Mouse (Mus musculus) spleen, adult 2 months (tissue): ENCODE data around the gene Foxk1. TPM values are rescaled to one million over a fixed set of nuclear protein-coding genes. Genes with fewer than 3 reads are reported as not detected.

Source experiments
- DNase-seq, 2 experiments: peaks; one replicate each; pipeline versions ENCODE4 v3.0.0 to v3.0.0-alpha.2; 2012 to 2021; ENCODE audit warnings: low spot score in 2 of 2, low read depth in 1 of 2
- H3K27ac ChIP-seq: fragments of 200-500 bp; 2 replicates; pipeline ENCODE4 v1.5.1; 2012; ENCODE audit warnings: low read length, inconsistent platforms; ENCODE audit not compliant: insufficient read depth
- H3K27me3 ChIP-seq: fragments of 200-500 bp; 2 replicates; pipeline ENCODE4 v1.6.1; 2012; ENCODE audit warnings: mild to moderate bottlenecking, moderate library complexity, low read length, inconsistent platforms; ENCODE audit not compliant: control insufficient read depth, insufficient read depth
- H3K36me3 ChIP-seq: fragments of 200-500 bp; 2 replicates; pipeline ENCODE4 v1.6.1; 2012; ENCODE audit warnings: mild to moderate bottlenecking, low read length, inconsistent platforms; ENCODE audit not compliant: control insufficient read depth, insufficient read depth
- H3K4me1 ChIP-seq: fragments of 200-500 bp; 2 replicates; pipeline ENCODE4 v1.6.1; 2011; ENCODE audit warnings: inconsistent platforms; ENCODE audit not compliant: control insufficient read depth, insufficient read depth, insufficient read length
- H3K4me3 ChIP-seq: fragments of 200-500 bp; 2 replicates; pipeline ENCODE4 v1.5.1; 2011; ENCODE audit warnings: mild to moderate bottlenecking, inconsistent platforms; ENCODE audit not compliant: insufficient read depth, insufficient read length; ENCODE audit errors: extremely low read depth
- CTCF ChIP-seq: fragments of 200-500 bp; IDR thresholded peaks from 2 replicates; pipeline ENCODE4 v1.5.1; 2011; ENCODE audit warnings: mild to moderate bottlenecking, inconsistent platforms; ENCODE audit not compliant: insufficient read depth, insufficient read length, insufficient replicate concordance; ENCODE audit errors: extremely low read depth
- POLR2A ChIP-seq: fragments of 200-500 bp; IDR thresholded peaks from 2 replicates; pipeline ENCODE4 v1.6.1; 2011; ENCODE audit warnings: low read depth, low read length, inconsistent platforms
- WGBS: fragments of 180-500 bp; shearing (Covaris S2); methylation state at CpG from one replicate; pipeline ENCODE4 v1.1.7; 2018; 5-methylcytosine and 5-hydroxymethylcytosine counted together
- polyA plus RNA-seq: library from polyadenylated mRNA; depleted of rRNA; stranded (reverse); fragments of >200 nt; gene quantifications from 2 replicates; pipeline ENCODE4 v1.2.3, GENCODE M21; 2012

Gene Foxk1
- polyA plus RNA-seq, 1 experiment, result 39.2 TPM

DNA sequence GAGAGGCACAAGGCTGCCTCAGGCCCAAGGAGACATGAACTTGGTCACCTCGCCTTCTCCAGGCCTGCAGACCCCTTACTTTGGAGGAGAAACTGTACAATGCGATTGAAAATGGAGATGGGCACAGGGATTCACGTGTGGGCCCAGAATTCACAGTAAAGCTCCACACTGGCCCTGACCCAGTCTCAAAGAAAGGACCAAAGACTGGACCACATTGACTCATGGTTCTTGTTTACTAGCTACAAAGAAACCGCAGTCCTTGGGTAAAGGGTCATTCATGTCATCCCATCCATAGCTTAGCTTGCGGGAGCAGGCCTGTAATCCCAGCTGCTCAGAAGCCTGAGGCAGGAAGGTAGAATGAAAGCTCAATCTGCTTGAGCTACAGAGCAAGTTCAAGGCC, 82.3 kb downstream of the Foxk1 start:
- H3K4me1 ChIP-seq, result no peaks in the 10 kb centered on the region
- H3K27ac ChIP-seq, result no peak overlapping the region
- no peak for TF ChIP-seq CTCF
- no peak for TF ChIP-seq POLR2A
- no peak overlapping the region for H3K4me3 ChIP-seq
- no peak for DNase-seq
- H3K36me3 ChIP-seq, result no peaks in the 10 kb centered on the region
- no peaks in the 10 kb centered on the region for H3K27me3 ChIP-seq
- WGBS, result 92% methylated on average over 5 of the region's 5 CpGs

DNA sequence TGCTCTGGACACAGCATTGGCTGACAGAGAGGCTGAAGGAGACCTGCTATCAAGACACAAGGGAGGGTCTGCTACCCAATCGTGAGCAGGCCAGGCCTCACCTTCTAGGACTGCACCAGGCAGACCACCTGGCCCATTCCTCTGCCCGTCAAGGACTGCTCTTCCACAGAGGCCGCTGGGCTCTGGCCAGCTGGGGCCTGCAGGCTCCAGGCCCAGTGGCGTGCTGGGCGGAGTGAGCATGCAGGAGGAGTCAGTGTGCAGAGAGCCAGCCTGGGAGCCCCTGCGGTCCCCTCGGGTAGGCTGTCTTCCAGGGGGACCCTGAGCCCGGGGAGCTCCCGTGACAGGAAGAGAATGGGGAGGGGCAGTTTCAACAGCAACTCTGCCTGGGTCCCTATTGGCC, 85.4 kb downstream of the Foxk1 start:
- Histone ChIP-seq H3K27ac (no peak overlapping the region), H3K4me3 (no peak overlapping the region), H3K27me3 (no peaks in the 10 kb centered on the region), H3K36me3 (no peaks in the 10 kb centered on the region), H3K4me1 (no peaks in the 10 kb centered on the region)
- no peak for DNase-seq
- TF ChIP-seq POLR2A (no peak), CTCF (no peak)
- WGBS, result 76% methylated on average over 9 of the region's 9 CpGs

GRCm38 (mm10) chr5:142489955-142490707, 88.8 kb downstream of the Foxk1 start:
- H3K4me1 ChIP-seq, result no peaks in the 10 kb centered on the region
- no peaks in the 10 kb centered on the region for H3K27me3 ChIP-seq
- TF ChIP-seq CTCF (no peak), POLR2A (no peak)
- no peaks in the 10 kb centered on the region for H3K36me3 ChIP-seq
- H3K27ac ChIP-seq, result no peak overlapping the region
- whole genome bisulfite sequencing, result 63% methylated on average over 9 of the region's 9 CpGs
- no peak overlapping the region for H3K4me3 ChIP-seq
- DNase-seq, result no peak

- TF ChIP-seq POLR2A (no peak), CTCF (no peak)
- Histone ChIP-seq H3K27ac (no peak overlapping the region), H3K27me3 (no peaks in the 10 kb centered on the region), H3K36me3 (no peaks in the 10 kb centered on the region), H3K4me3 (no peak overlapping the region), H3K4me1 (no peaks in the 10 kb centered on the region)
- DNase-seq, result no peak
- 77% methylated on average over 3 of the region's 3 CpGs for whole genome bisulfite sequencing
These were observed 92.0 kb downstream of the Foxk1 start for GRCm38 (mm10) chr5:142493307-142493706.

DNA sequence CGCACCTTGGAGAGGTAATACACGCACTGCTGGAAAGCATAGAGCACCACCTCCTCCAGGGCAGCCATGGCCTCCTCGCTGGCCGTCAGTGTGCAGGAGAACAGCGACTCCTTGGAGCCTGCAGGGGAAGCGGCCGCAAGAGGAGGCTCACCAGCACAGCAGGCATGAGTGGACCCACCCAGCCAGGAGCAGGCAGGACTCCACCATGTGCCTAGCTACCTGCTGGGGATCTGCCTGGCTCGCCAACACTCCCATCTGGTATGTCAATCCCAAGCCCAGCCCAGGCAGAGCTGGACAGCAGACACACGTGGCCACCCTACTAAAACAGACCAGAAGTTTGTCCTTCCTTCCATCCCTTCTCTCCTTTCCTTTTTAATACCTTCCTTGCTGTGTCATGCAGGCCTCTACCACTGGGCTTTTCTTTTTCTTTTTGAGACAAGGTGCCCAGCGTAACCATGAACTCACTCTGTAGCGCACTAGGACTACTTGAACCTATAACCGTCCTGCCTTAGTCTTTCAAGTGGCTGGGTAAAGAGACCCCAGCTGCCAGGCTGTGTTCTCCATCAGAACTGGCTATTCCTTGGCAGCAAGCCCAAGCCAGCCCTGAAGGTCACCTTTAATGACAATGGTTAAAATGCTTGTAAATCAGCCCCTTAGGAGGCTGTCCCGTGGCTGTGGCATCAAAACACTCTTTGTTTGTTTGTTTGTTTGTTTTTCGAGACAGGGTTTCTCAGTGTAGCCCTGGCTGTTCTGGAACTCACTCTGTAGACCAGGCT, 94.2 kb downstream of the Foxk1 start:
- Histone ChIP-seq H3K36me3 (no peaks in the 10 kb centered on the region), H3K4me1 (no peaks in the 10 kb centered on the region), H3K4me3 (no peak overlapping the region), H3K27me3 (no peaks in the 10 kb centered on the region), H3K27ac (no peak overlapping the region)
- WGBS, result 78% methylated on average over 14 of the region's 14 CpGs
- TF ChIP-seq POLR2A (no peak), CTCF (no peak)
- no peak for DNase-seq

- Histone ChIP-seq H3K4me1 (no peaks in the 10 kb centered on the region), H3K4me3 (no peak overlapping the region), H3K27ac (no peak overlapping the region), H3K27me3 (no peaks in the 10 kb centered on the region), H3K36me3 (no peaks in the 10 kb centered on the region)
- DNase-seq, result no peak
- TF ChIP-seq CTCF (peak; percentile 29; the same call in 1 of the 2 replicates), POLR2A (no peak)
- WGBS, result 40% methylated on average over 3 of the region's 3 CpGs
These were observed 97.7 kb downstream of the Foxk1 start for GRCm38 (mm10) chr5:142498964-142499363.

DNA sequence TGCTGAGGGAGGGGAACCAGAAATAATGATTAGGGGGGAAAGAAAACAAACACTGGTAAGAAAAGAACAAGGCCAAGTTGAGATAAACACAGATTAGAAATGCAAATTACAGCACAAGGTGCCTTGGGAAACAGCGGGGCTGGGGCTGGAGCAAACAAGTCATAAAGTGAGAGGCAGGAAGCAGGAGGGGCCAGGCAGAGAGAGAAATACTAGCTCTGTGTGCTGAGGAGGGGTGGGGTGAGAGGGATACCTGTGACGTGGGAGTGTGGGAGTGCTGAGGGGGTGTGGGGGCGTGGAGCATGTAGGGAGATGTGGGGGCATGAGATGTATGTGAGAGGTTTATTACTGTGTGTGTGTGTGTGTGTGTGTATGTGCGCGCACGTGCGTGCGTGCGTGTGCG, 99.6 kb downstream of the Foxk1 start:
- Histone ChIP-seq H3K27ac (no peak overlapping the region), H3K36me3 (no peaks in the 10 kb centered on the region), H3K4me3 (no peak overlapping the region), H3K27me3 (no peaks in the 10 kb centered on the region), H3K4me1 (no peaks in the 10 kb centered on the region)
- no peak for DNase-seq
- 67% methylated on average over 10 of the region's 10 CpGs for WGBS
- no peak for TF ChIP-seq CTCF
- TF ChIP-seq POLR2A, result no peak
